Mouse (Mus musculus) testis, adult 2 months (tissue): ENCODE results near the gene Slc6a20b.

Experiments
- CTCF ChIP-seq: fragments of 200-500 bp; IDR thresholded peaks from 2 replicates; pipeline ENCODE4 v1.5.1; 2012; ENCODE audit warnings: low read depth, mild to moderate bottlenecking, inconsistent platforms, low read length, moderate library complexity; ENCODE audit not compliant: control insufficient read depth, insufficient read depth, insufficient replicate concordance
- POLR2A ChIP-seq: fragments of 200-500 bp; IDR thresholded peaks from 2 replicates; pipeline ENCODE4 v1.6.1; 2012; ENCODE audit warnings: low read depth, mild to moderate bottlenecking, inconsistent platforms, low read length, moderate library complexity; ENCODE audit not compliant: control insufficient read depth

GRCm38 (mm10) chr9:123657457-123657856, 25.1 kb upstream of the Slc6a20b start:
- TF ChIP-seq CTCF (no peak), POLR2A (no peak)
